Mouse (Mus musculus): ENCODE results near the gene Usp12.

DNA sequence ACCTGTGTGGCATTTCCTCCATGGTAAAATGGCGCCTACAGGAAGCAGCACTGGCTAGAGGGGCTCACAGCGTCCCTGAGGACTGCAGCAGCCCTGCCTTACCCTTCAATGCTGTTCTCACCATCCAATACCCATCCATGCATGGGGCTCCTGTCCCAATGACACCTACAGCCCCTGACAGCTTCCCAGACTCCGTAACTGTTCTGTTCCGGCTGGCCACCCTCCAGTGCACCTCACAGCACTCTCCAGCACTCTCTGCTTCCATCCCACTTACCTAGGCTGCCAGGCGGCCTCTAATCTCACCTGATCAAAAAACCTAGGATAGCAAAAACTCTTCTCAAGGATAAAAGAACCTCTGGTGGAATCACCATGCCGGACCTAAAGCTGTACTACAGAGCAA lies 35.6 kb downstream of the Usp12 start:
- TF ChIP-seq CTCF (IDR thresholded peaks at IDR 0.05; ENCODE audit: extremely low read depth, insufficient read length, insufficient replicate concordance, low read depth, low read length) (no peak), POLR2A (IDR thresholded peaks at IDR 0.05; ENCODE audit: low read depth, low read length) (no peak)
